Mouse (Mus musculus): ENCODE results near the gene B3galt6. TPM values are rescaled to one million over a fixed set of nuclear protein-coding genes. Genes with fewer than 3 reads are reported as not detected.

B3galt6 gene
- total RNA-seq, 2 experiments from 2014 or later, result 2.4 to 2.7 TPM

Other genes starting within 250 kb of the B3galt6 start
- gene Atad3a, start 231.6 kb downstream of the B3galt6 start, total RNA-seq (2021), result 10 to 100 TPM; 49.6 to 50.3 TPM
- 1 to 10 TPM; 7.9 to 9.4 TPM for gene Vwa1, start 218.0 kb downstream of the B3galt6 start, total RNA-seq (2021)
- gene Tmem88b, start 206.8 kb downstream of the B3galt6 start, total RNA-seq (2021), result under 1 TPM; 0.75 to 0.84 TPM
- not detected for gene Ankrd65, start 202.2 kb downstream of the B3galt6 start, total RNA-seq (2021)
- gene Mrpl20, start 189.8 kb downstream of the B3galt6 start, total RNA-seq (2021), result 10 to 100 TPM; 75.0 to 78.0 TPM
- 10 to 100 TPM; 35.6 to 37.8 TPM for gene Ccnl2, start 180.2 kb downstream of the B3galt6 start, total RNA-seq (2021)
- 100 to 1,000 TPM; 108 to 109 TPM for gene Aurkaip1, start 161.4 kb downstream of the B3galt6 start, total RNA-seq (2021)
- 10 to 100 TPM; 30.5 to 33.0 TPM for gene Mxra8, start 153.0 kb downstream of the B3galt6 start, total RNA-seq (2021)
- gene Dvl1, start 145.2 kb downstream of the B3galt6 start, total RNA-seq (2021), result 10 to 100 TPM; 43.3 to 44.3 TPM
- gene Tas1r3, start 129.3 kb downstream of the B3galt6 start, total RNA-seq (2021), result under 1 TPM; 0.14 to 0.26 TPM
- gene Cptp, start 123.2 kb downstream of the B3galt6 start, total RNA-seq (2021), result 10 to 100 TPM in 1 of 2 experiments, 1 to 10 TPM in 1; 8.1 to 10.5 TPM
- 10 to 100 TPM; 15.9 to 17.5 TPM for gene Ints11, start 123.1 kb downstream of the B3galt6 start, total RNA-seq (2021)
- gene Pusl1, start 100.9 kb downstream of the B3galt6 start, total RNA-seq (2021), result 10 to 100 TPM; 12.8 to 13.8 TPM
- gene Acap3, start 100.8 kb downstream of the B3galt6 start, total RNA-seq (2021), result 10 to 100 TPM; 11.7 to 18.0 TPM
- 10 to 100 TPM; 50.7 to 60.2 TPM for gene Ube2j2, start 48.8 kb downstream of the B3galt6 start, total RNA-seq (2021)
- 10 to 100 TPM; 13.3 to 14.6 TPM for gene C1qtnf12, start 30.3 kb downstream of the B3galt6 start, total RNA-seq (2021)
- 10 to 100 TPM; 77.3 to 81.8 TPM for gene Sdf4, start 223 bp upstream of the B3galt6 start, total RNA-seq (2021)
- gene Tnfrsf4, start 21.2 kb upstream of the B3galt6 start, total RNA-seq (2021), result under 1 TPM in 1 of 2 experiments, not detected in 1; 0.23 TPM
- under 1 TPM in 1 of 2 experiments, not detected in 1; 0.34 TPM for gene Tnfrsf18, start 33.5 kb upstream of the B3galt6 start, total RNA-seq (2021)
- gene Ttll10, start 66.8 kb upstream of the B3galt6 start, total RNA-seq (2021), result not detected
- gene 9430015G10Rik, start 117.3 kb upstream of the B3galt6 start, total RNA-seq (2021), result 1 to 10 TPM; 3.3 to 3.6 TPM
- gene Rnf223, start 137.9 kb upstream of the B3galt6 start, total RNA-seq (2021), result under 1 TPM in 1 of 2 experiments, not detected in 1; 0.10 TPM
- gene Agrn, start 204.8 kb upstream of the B3galt6 start, total RNA-seq (2021), result 10 to 100 TPM; 35.3 to 40.4 TPM
- gene Isg15, start 208.2 kb upstream of the B3galt6 start, total RNA-seq (2021), result 1 to 10 TPM; 3.2 to 4.5 TPM
- gene AW011738, start 210.7 kb upstream of the B3galt6 start, total RNA-seq (2021), result 1 to 10 TPM; 6.3 to 6.9 TPM
- 100 to 1,000 TPM; 227 to 246 TPM for gene Perm1, start 223.2 kb upstream of the B3galt6 start, total RNA-seq (2021)
- 10 to 100 TPM; 10.5 to 10.6 TPM for gene Plekhn1, start 242.2 kb upstream of the B3galt6 start, total RNA-seq (2021)
- 10 to 100 TPM; 22.6 to 22.9 TPM for gene Noc2l, start 243.4 kb upstream of the B3galt6 start, total RNA-seq (2021)